ENCODE assay signal across 15 mouse cellular contexts in genomic region chr8:9654826-9655225, GRCm38 (mm10).
"Had no signal": no experiment of that assay in that cellular context is flagged by ENCODE, and none has a peak within 500 bp of the region (broad histone marks: within the 10 kb centered on the region; RNA-seq: fewer than 3 reads in every experiment).

No protein-coding gene starts in this region.

- H3K36me3 ChIP-seq: limb, embryonic 10.5 days; liver, embryonic 15.5 days; midbrain, embryonic 13.5 days had no signal

- DNase-seq: kidney, adult 11 months; kidney, adult 9 months; kidney, postnatal 36 days; lung, adult 2 months; lung, postnatal 36 days; right cerebral cortex, postnatal 25 days; thymus, adult 18-20 months; thymus, postnatal 14 days had no signal

- H3K9ac ChIP-seq: liver, embryonic 15.5 days; midbrain, embryonic 13.5 days had no signal

- H3K27me3 ChIP-seq: liver, embryonic 15.5 days; midbrain, embryonic 13.5 days had no signal

- H3K9me3 ChIP-seq: limb, embryonic 10.5 days; liver, embryonic 15.5 days; midbrain, embryonic 13.5 days had no signal

- ATAC-seq: lung, postnatal 0 days; midbrain, embryonic 13.5 days had no signal

- H3K27ac ChIP-seq: kidney, postnatal 0 days; left cerebral cortex, adult 2 months; limb, embryonic 10.5 days; liver, embryonic 15.5 days; midbrain, embryonic 13.5 days had no signal

- H3K4me1 ChIP-seq: limb, embryonic 10.5 days; liver, embryonic 15.5 days; midbrain, embryonic 13.5 days had no signal

- H3K4me2 ChIP-seq: liver, embryonic 11.5 days; liver, embryonic 15.5 days; midbrain, embryonic 13.5 days had no signal

- H3K4me3 ChIP-seq: left cerebral cortex, adult 2 months; limb, embryonic 10.5 days; liver, embryonic 15.5 days; midbrain, embryonic 13.5 days had no signal
